Mouse (Mus musculus): ENCODE results near the gene Csrnp3.

GRCm38 (mm10) chr2:65859767-65860727 lies 14.5 kb downstream of the Csrnp3 start:
- TF ChIP-seq E2F4 (IDR thresholded peaks at IDR 0.05; ENCODE audit: insufficient read depth) = no peak
- no peak for TF ChIP-seq POLR2A (IDR thresholded peaks at IDR 0.05; ENCODE audit: insufficient read length, low read depth)
- no peak for TF ChIP-seq USF1 (IDR thresholded peaks at IDR 0.05; ENCODE audit: low read depth)
- no peak for TF ChIP-seq MAX (IDR thresholded peaks at IDR 0.05; ENCODE audit: low read depth)
- TF ChIP-seq POLR2AphosphoS2 (IDR thresholded peaks at IDR 0.05; ENCODE audit: insufficient read length, low read depth) = no peak
- TF ChIP-seq TCF12 (IDR thresholded peaks at IDR 0.05; ENCODE audit: insufficient read depth, poor library complexity, severe bottlenecking) = no peak
- TF ChIP-seq CEBPB (IDR thresholded peaks at IDR 0.05; ENCODE audit: insufficient read depth, poor library complexity, severe bottlenecking) = no peak
- TF ChIP-seq SRF (IDR thresholded peaks at IDR 0.05; ENCODE audit: control insufficient read depth, insufficient read length, low read depth) = no peak

All from myocyte (in vitro differentiated cells).